In the genomic region with DNA sequence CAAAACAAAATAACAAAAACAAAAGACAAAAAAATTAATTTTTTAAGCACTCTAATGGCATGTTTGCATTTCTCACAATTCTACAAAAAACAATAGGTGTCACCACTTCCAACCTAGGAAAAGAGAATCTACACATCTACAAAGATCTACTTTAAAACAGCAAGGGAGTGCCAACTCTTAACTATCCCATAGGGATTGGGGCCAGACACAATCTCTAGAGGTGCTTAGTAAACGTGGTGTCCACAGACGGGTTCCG, we compare ENCODE assay signal across 7 mouse cellular contexts. TPM values are rescaled to one million over a fixed set of nuclear protein-coding genes. Genes with fewer than 3 reads are reported as not detected.
A peak's percentile ranks its signal among the peaks of the same experiment; 100 is the strongest.
DNase-seq lines count a peak whose midpoint lies in the region; ATAC-seq and TF ChIP-seq lines count a peak whose summit lies in the region.

A gene (plus strand): TSS at position 192 of the 256 bp plus-strand sequence.

- 26% methylated on average over 3 of the region's 3 CpGs for WGBS in forebrain, embryonic 13.5 days
- WGBS in liver, embryonic 13.5 days (ENCODE audit: insufficient replicate concordance) = 16% methylated on average over 3 of the region's 3 CpGs

- H3K27me3 ChIP-seq in testis, adult 2 months (ENCODE audit: control insufficient read depth, insufficient read depth, low read length) = no peaks in the 10 kb centered on the region
- H3K27me3 ChIP-seq in forebrain, embryonic 13.5 days = no peaks in the 10 kb centered on the region
- H3K27me3 ChIP-seq in liver, embryonic 13.5 days = no peaks in the 10 kb centered on the region

- TF ChIP-seq CTCF in testis, adult 2 months (IDR thresholded peaks at IDR 0.05; ENCODE audit: control insufficient read depth, insufficient read depth, insufficient replicate concordance, low read depth, low read length) = no peak

- H3K36me3 ChIP-seq in testis, adult 2 months (ENCODE audit: control insufficient read depth, insufficient read depth, low read length) = no peaks in the 10 kb centered on the region
- H3K36me3 ChIP-seq in forebrain, embryonic 13.5 days (ENCODE audit: poor library complexity, severe bottlenecking) = peaks cover 16% of the 10 kb centered on the region; the same call in 1 of the 2 replicates
- H3K36me3 ChIP-seq in liver, embryonic 13.5 days = peaks cover 29% of the 10 kb centered on the region

- TF ChIP-seq POLR2A in testis, adult 2 months (IDR thresholded peaks at IDR 0.05; ENCODE audit: control insufficient read depth, low read depth, low read length) = no peak

- DNase-seq in testis, postnatal 14 days (ENCODE audit: low spot score) = no peak
- no peak for DNase-seq in liver, embryonic 13.5 days
- DNase-seq in frontal cortex, postnatal 10 days (ENCODE audit: low spot score in 2 of 2) = no peak
- no peak for DNase-seq in layer of hippocampus, postnatal 14 days (ENCODE audit: low spot score in 2 of 2)
- no peak for DNase-seq in cerebellum, postnatal 14 days

- no peaks in the 10 kb centered on the region for H3K9me3 ChIP-seq in forebrain, embryonic 13.5 days (replicated peaks)
- no peaks in the 10 kb centered on the region for H3K9me3 ChIP-seq in liver, embryonic 13.5 days (replicated peaks)

- peak within 1 kb of the TSS; percentile 90 for H3K4me3 ChIP-seq in testis, adult 2 months (ENCODE audit: control insufficient read depth, low read depth, low read length)
- H3K4me3 ChIP-seq in forebrain, embryonic 13.5 days = peak within 1 kb of the TSS; percentile 54
- peak within 1 kb of the TSS; percentile 78 for H3K4me3 ChIP-seq in liver, embryonic 13.5 days (replicated peaks)

- ATAC-seq in forebrain, embryonic 13.5 days = no peak
- ATAC-seq in liver, embryonic 13.5 days (ENCODE audit: low read depth) = no peak

- no peaks in the 10 kb centered on the region; the same call in none of the 2 replicates for H3K4me1 ChIP-seq in testis, adult 2 months (ENCODE audit: control insufficient read depth, insufficient read depth, low read length)
- H3K4me1 ChIP-seq in forebrain, embryonic 13.5 days = peaks cover 21% of the 10 kb centered on the region; the same call in 1 of the 2 replicates
- peaks cover 29% of the 10 kb centered on the region for H3K4me1 ChIP-seq in liver, embryonic 13.5 days (replicated peaks)

- peak within 1 kb of the TSS; percentile 66 for H3K9ac ChIP-seq in forebrain, embryonic 13.5 days
- H3K9ac ChIP-seq in liver, embryonic 13.5 days = peak within 1 kb of the TSS; percentile 92

- peak within 1 kb of the TSS; percentile 62 for H3K27ac ChIP-seq in testis, adult 2 months (ENCODE audit: control insufficient read depth, insufficient read depth, low read depth, low read length)
- peak within 1 kb of the TSS; percentile 65 for H3K27ac ChIP-seq in forebrain, embryonic 13.5 days
- peak within 1 kb of the TSS; percentile 88 for H3K27ac ChIP-seq in liver, embryonic 13.5 days

- H3K4me2 ChIP-seq in forebrain, embryonic 13.5 days = peak within 1 kb of the TSS; percentile 69
- H3K4me2 ChIP-seq in liver, embryonic 13.5 days = peak within 1 kb of the TSS; percentile 69

RNA-seq across cellular contexts. Expression of the gene that starts here (rescaled TPM):
- polyA plus RNA-seq in testis, adult 2 months (2012; rRNA removed) = 1.0 and 1.1 TPM in 2 replicates
- 29.6 and 33.2 TPM in 2 replicates for polyA plus RNA-seq in forebrain, embryonic 13.5 days (2015; fragmentation: Nextera tagmentation; extraction: Ambion mirVana)
- 20.9 and 25.7 TPM in 2 replicates for polyA plus RNA-seq in liver, embryonic 13.5 days (2015; fragmentation: Nextera tagmentation; extraction: Ambion mirVana)
- 1 to 10 TPM; 1.6 to 2.4 TPM for total RNA-seq in layer of hippocampus, postnatal 14 days (2021)

Comparison
In these comparisons a context has a peak if more than half of its experiments do, and no peak if none do; other contexts are left out.
1. RNA of the gene that starts here (polyA plus RNA-seq): 29.6 to 33.2 TPM in forebrain, embryonic 13.5 days and 20.9 to 25.7 TPM in liver, embryonic 13.5 days; 1.0 to 1.1 TPM in testis, adult 2 months; every median in the first group is over 10 times any median in the second.
2. Peak in every context shown above with its lines, with median percentiles within 50 percentile points of each other: H3K27ac ChIP-seq and H3K4me3 ChIP-seq.